Mouse (Mus musculus): ENCODE data around the gene Ncoa5. TPM values are rescaled to one million over a fixed set of nuclear protein-coding genes. Genes with fewer than 3 reads are reported as not detected.
A peak's percentile ranks its signal among the peaks of the same experiment; 100 is the strongest.

The Ncoa5 gene
- polyA plus RNA-seq, 1 experiment from 2014 or later, result 94.8 TPM

DNA sequence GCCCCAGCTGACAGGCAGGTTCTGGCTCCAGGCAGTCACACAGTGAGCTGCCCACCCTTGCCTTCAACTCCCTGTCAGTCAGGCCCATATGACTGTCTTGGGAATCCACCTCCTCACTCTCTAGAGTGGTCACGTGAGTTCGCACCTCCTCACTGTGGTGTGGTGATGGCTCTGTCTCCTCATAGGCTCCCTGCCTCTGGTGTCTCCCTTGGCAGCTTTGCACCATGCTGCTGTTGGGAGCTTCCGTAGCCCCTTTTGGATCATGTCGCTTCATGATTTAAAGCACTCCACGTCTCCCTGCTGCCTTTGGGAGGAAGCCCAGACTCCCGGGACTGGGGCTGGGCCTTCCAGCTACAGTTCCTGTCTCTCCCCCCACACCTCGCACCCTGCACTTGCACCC, 29.8 kb upstream of the Ncoa5 start:
- no peak overlapping the region for H3K27ac ChIP-seq
- no peak overlapping the region for H3K4me2 ChIP-seq
- H3K36me3 ChIP-seq, result no peaks in the 10 kb centered on the region
- H3K9ac ChIP-seq, result no peak overlapping the region
- peaks cover 7% of the 10 kb centered on the region; the same call in 1 of the 2 replicates for H3K27me3 ChIP-seq
- no peak for ATAC-seq (ENCODE audit: insufficient number of reproducible peaks, insufficient read depth, low FRiP score, low TSS enrichment, low read depth)
- WGBS, result 66% methylated on average over 7 of the region's 7 CpGs
- H3K4me3 ChIP-seq, result no peak overlapping the region
- H3K4me1 ChIP-seq, result no peaks in the 10 kb centered on the region
- no peaks in the 10 kb centered on the region for H3K9me3 ChIP-seq

DNA sequence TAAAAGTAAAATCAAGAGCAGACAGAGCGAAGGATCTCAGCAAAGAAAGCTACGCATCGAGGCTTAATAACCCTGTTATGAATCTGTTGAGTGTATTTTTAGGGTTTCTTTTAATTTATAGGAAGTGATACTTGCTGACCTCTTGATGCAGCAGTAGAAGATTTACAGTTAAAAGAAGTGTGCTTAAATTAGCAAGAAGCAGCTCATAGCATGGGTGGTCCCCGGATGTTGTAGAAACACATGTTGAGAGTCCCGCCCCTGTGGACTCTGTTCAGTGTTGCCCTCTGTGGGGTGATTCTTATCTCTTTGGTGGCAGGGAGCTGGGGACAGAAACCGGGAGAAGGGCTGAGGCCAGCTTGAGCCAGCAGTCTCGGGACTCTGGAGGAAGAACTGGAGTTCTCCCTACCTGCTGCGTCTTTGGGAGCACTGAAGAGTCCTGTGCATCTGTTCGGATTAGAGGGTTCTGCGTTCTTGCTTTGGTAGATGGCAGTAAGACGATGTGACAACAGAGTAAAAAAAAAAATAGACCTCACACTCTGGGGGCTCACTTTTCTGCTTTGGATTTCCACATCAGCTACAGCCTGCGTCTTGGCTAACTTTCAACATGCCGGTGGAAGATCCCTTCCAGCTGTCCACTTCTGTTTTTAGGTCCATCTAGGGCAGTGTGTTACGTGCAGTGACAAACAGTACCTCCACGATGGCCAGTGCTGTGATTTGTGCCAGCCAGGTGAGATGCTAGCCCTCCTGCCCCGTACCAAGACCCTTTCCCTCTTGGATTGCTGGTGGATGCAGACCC, 27.2 kb upstream of the Ncoa5 start:
- Histone ChIP-seq H3K4me2 (no peak overlapping the region), H3K27ac (no peak overlapping the region), H3K27me3 (0 out of 2 replicates have a peak, but pooled peaks cover 11% of the 10 kb centered on the region), H3K9ac (no peak overlapping the region), H3K4me3 (no peak overlapping the region), H3K36me3 (no peaks in the 10 kb centered on the region), H3K4me1 (peaks cover 6% of the 10 kb centered on the region), H3K9me3 (no peaks in the 10 kb centered on the region)
- ATAC-seq (ENCODE audit: insufficient number of reproducible peaks, insufficient read depth, low FRiP score, low TSS enrichment, low read depth), result no peak
- 77% methylated on average over 16 of the region's 16 CpGs for WGBS

DNA sequence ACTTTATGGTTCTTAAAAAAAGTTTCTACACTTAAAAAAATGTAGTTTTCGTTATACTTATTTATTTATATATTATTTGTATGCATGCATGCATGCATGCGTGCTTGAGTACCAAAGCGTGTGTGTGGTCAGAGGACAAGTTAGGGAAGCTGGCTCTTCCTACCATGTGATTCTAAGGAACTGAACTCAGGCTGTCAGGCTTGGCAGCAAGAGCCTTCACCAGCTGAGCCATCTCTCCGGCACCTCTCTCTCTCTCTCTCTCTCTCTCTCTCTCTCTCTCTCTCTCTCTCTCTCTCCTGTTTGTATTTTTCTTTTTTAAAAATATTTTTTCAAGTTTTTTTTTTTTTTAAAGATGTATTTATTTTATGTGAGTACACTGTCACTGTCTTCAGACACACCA, 25.3 kb upstream of the Ncoa5 start:
- H3K4me1 ChIP-seq, result peaks cover 19% of the 10 kb centered on the region
- WGBS, result 94% methylated on average over 4 of the region's 4 CpGs
- peaks cover 20% of the 10 kb centered on the region for H3K27me3 ChIP-seq
- H3K9ac ChIP-seq, result no peak overlapping the region
- ATAC-seq (ENCODE audit: insufficient number of reproducible peaks, insufficient read depth, low FRiP score, low TSS enrichment, low read depth), result no peak
- no peak overlapping the region for H3K4me3 ChIP-seq
- no peaks in the 10 kb centered on the region for H3K36me3 ChIP-seq
- H3K4me2 ChIP-seq, result no peak overlapping the region
- H3K27ac ChIP-seq, result no peak overlapping the region
- H3K9me3 ChIP-seq, result no peaks in the 10 kb centered on the region

DNA sequence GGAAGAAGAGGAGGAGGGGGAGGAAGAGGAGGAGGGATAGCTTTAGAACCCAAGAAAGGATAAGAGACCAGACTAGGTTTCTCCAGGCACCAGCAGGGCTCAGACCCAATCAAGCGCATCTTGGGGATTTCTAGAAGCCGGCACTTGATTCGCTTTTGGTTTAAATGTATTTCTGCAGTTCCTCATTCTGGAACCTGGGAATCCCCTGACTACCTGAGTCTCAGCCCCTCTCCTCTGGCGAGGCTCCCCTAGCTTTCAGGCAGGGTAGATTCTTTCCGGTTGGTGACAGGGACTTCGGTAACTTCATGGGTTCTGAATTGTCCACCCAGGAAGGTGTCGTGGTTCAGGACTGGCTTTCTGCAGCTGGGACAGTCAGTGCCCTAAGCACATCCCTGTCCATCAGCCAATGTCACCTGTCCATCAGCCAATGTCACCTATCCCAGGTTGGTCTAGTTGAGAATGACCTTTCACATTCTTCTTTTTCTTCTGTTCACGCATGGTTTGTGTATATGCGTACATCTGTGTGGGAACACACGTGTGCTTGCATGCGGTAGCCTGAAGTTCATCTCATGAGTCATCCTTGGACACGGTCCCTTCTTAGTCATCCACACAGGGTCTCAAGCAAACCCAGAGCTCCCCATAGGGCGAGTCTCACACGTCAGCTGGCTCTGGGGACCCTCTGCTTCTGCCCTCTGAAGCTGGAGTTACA, 21.9 kb upstream of the Ncoa5 start:
- WGBS, result 71% methylated on average over 14 of the region's 14 CpGs
- peaks cover 23% of the 10 kb centered on the region for H3K27me3 ChIP-seq
- peak overlapping the region; percentile 59 for H3K4me2 ChIP-seq
- H3K4me1 ChIP-seq, result peaks cover 25% of the 10 kb centered on the region
- H3K4me3 ChIP-seq, result 0 out of 2 replicates have a peak overlapping the region, but pooled peaks have one; percentile 1
- no peaks in the 10 kb centered on the region for H3K9me3 ChIP-seq
- no peak for ATAC-seq (ENCODE audit: insufficient number of reproducible peaks, insufficient read depth, low FRiP score, low TSS enrichment, low read depth)
- no peak overlapping the region for H3K27ac ChIP-seq
- H3K9ac ChIP-seq, result no peak overlapping the region
- H3K36me3 ChIP-seq, result no peaks in the 10 kb centered on the region

DNA sequence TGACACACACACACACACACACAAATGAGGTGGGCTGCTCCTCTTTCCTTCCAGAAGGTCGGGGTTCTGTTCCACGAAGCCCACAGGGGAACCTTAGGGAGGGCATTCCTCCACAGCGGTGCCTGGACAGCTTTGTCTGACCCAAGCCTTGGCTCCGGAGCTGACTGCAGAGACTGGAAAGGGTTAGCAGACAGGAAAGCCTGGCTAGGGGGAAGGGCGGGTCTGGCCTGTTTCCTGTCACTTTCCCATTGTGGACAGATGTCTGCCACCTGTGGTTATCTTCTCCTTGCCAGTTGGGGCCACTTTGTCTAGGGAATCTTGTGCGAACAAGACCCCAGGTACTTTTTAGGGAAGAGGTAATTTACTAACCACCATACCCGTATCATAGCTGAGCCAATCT, 21.2 kb upstream of the Ncoa5 start:
- H3K27ac ChIP-seq, result no peak overlapping the region
- H3K27me3 ChIP-seq, result peaks cover 27% of the 10 kb centered on the region
- H3K4me1 ChIP-seq, result peaks cover 30% of the 10 kb centered on the region
- peak overlapping the region; percentile 58; the same call in 1 of the 2 replicates for H3K9ac ChIP-seq
- no peak for ATAC-seq (ENCODE audit: insufficient number of reproducible peaks, insufficient read depth, low FRiP score, low TSS enrichment, low read depth)
- H3K9me3 ChIP-seq, result no peaks in the 10 kb centered on the region
- no peaks in the 10 kb centered on the region for H3K36me3 ChIP-seq
- H3K4me3 ChIP-seq, result peak overlapping the region; percentile 31
- H3K4me2 ChIP-seq, result peak overlapping the region; percentile 59
- WGBS, result 4% methylated on average over 7 of the region's 7 CpGs

DNA sequence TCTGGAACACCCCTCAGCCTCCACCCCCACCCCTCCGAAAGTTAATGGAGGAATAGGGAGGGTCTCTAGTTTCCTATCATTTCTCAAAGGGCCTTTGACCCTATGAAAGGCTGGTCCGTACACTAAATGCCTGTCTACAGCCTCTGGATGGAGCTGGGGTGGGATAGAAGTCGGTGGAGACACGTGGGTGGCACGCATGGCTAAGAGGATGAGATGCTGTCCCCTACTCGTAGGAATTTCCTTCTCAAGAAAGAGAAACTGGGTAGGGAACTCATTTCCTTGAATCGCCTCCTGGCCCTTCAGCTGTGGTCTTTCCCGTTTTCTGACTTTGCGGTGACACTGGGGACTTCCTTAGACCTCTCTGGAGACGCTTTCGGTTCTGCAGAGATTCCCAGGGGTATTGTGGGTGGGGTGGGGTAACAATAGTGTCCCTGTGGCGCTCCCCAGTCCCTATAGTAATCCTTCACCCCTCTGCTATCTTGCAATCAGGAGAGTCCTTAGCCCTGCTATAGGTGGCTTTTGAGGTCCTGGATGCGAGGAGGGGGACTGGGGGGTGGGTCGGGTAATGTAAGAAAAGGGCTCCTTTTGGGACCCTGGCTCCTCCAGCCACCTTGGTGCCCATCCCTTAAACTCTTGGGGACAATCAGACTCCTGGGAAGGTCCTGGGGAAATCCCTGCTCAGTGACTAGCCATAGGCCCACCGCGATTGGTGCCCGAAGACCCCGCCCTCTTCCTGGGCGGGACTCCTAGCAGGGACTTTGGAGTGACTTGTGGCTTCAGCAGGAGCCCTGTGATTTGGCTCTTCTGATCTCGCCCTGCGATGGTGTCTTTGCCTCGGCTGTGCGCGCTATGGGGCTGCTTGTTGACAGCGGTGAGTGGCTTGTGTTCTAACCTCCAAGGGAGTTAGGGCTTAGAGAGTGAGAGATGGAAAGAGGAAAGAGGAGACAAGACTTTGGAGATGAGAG, 20.5 kb upstream of the Ncoa5 start, which contains the start of gene Cd40:
Gene Cd40 (plus strand): TSS at position 740 of the 965 bp plus-strand sequence.
- WGBS, result 11% methylated on average over 25 of the region's 25 CpGs
- ATAC-seq (ENCODE audit: insufficient number of reproducible peaks, insufficient read depth, low FRiP score, low TSS enrichment, low read depth), result no peak
- Histone ChIP-seq H3K9me3 (no peaks in the 10 kb centered on the region), H3K36me3 (no peaks in the 10 kb centered on the region), H3K27ac (no peak within 1 kb of the TSS), H3K4me1 (peaks cover 30% of the 10 kb centered on the region), H3K4me2 (peak within 1 kb of the TSS; percentile 59), H3K9ac (peak within 1 kb of the TSS; percentile 58; the same call in 1 of the 2 replicates), H3K4me3 (peak within 1 kb of the TSS; percentile 31), H3K27me3 (peaks cover 28% of the 10 kb centered on the region)

DNA sequence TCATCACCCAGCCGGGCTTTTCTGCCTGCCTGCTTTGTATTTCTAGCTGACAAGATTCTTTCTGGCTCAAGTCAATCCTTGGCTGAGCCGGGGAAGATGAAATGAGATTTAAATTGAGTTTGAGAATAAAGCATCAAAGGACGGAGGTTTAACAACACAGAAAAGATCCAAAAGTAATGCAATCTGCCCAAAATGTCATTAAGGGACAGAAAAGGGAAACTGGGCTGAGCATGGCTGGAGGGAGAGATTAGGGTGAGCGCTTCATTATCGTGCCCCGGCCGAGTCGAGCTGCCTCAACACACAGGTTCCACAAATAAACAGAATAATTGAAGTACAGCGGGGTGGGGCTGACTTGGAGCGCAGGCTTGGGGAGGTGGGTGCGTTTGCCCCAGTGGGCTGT, 16.9 kb upstream of the Ncoa5 start:
- H3K4me3 ChIP-seq, result no peak overlapping the region
- H3K36me3 ChIP-seq, result no peaks in the 10 kb centered on the region
- ATAC-seq (ENCODE audit: insufficient number of reproducible peaks, insufficient read depth, low FRiP score, low TSS enrichment, low read depth), result no peak
- H3K9ac ChIP-seq, result no peak overlapping the region
- H3K4me1 ChIP-seq, result peaks cover 24% of the 10 kb centered on the region
- no peak overlapping the region for H3K27ac ChIP-seq
- no peak overlapping the region; the same call in 1 of the 2 replicates for H3K4me2 ChIP-seq
- WGBS, result 33% methylated on average over 11 of the region's 11 CpGs
- no peaks in the 10 kb centered on the region for H3K9me3 ChIP-seq
- peaks cover 22% of the 10 kb centered on the region for H3K27me3 ChIP-seq

DNA sequence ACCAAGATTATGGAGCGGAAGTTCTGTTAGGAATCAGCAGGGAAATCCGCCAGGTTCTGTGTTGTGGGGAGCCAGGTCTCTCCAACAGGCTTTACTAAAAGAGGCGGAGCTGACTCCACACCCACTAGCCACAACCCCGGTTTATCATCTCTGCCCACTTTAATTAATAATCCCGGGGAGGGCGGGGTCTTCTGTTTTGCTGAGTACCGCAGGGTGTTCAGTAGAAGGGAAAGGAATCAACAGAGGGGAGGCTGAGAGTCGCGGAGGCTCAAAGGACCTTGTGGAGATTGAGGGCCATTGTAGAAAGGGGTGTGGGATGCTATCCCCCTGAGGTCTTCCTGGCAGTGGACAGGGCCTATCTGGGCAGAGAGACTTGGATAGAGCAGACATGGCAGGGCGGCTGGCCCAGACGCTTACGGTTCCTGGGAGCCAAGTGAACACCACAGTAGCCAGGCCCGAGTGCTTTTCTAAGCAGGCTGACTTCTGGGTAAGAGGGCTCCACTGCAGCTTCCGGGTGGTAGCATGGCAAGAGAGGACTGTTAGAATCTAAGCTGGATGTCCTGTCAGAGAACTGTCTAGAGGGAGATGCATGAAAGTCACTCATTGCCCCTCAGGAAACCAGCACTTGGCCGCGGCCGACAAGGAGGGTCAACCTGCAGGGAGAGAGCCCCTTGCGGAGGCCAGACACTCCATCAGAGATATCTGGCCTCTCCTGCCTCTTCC, 16.3 kb upstream of the Ncoa5 start:
- Histone ChIP-seq H3K4me1 (peaks cover 21% of the 10 kb centered on the region), H3K27me3 (peaks cover 16% of the 10 kb centered on the region), H3K4me3 (no peak overlapping the region), H3K9ac (no peak overlapping the region), H3K36me3 (no peaks in the 10 kb centered on the region), H3K27ac (no peak overlapping the region), H3K9me3 (no peaks in the 10 kb centered on the region), H3K4me2 (no peak overlapping the region)
- ATAC-seq (ENCODE audit: insufficient number of reproducible peaks, insufficient read depth, low FRiP score, low TSS enrichment, low read depth), result no peak
- 79% methylated on average over 18 of the region's 18 CpGs for WGBS

DNA sequence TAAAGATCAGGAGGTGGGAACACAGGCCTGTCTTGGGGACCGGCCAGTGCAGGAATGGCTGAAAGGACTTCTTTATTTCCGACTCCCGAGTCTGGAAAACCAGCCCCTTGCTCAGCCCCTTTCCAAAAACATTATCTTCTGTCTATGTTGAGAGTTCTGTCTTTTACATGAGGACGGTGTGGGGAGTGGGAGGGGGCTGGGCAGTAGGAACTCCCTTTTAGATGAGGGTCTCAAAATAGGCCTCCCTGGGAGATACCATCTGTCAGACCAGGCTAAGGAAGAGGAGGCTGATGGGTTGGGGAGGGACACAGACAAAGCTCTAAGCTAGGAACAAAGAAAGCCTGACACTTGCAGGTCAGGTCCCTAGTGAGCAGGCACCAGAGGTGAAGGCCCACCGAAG, 14.4 kb upstream of the Ncoa5 start:
- Histone ChIP-seq H3K27me3 (peaks cover 6% of the 10 kb centered on the region; the same call in 1 of the 2 replicates), H3K4me1 (peaks cover 8% of the 10 kb centered on the region; the same call in 1 of the 2 replicates), H3K4me2 (no peak overlapping the region), H3K4me3 (no peak overlapping the region), H3K36me3 (no peaks in the 10 kb centered on the region), H3K9me3 (no peaks in the 10 kb centered on the region), H3K9ac (no peak overlapping the region), H3K27ac (no peak overlapping the region)
- WGBS, result 57% methylated on average over 5 of the region's 5 CpGs
- ATAC-seq (ENCODE audit: insufficient number of reproducible peaks, insufficient read depth, low FRiP score, low TSS enrichment, low read depth), result no peak

DNA sequence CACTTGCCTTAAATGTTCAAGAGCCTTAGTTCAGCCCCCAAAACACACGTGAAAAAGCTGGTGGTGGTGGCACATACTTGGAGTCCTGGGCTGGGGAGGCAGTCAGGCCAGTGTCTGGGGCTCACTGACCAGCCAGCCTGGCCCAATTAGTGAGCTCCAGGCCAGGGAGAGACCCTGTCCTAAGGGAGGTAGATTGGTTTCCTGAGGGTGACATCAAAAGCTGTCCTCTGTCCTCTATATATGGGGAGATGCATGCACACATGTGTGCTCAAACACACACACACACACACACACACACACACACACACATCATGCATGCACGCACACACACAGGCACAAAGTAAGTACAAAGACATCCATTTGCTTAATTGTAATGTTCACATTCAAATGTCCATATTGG, 9.1 kb upstream of the Ncoa5 start:
- no peak for ATAC-seq (ENCODE audit: insufficient number of reproducible peaks, insufficient read depth, low FRiP score, low TSS enrichment, low read depth)
- no peak overlapping the region for H3K4me3 ChIP-seq
- H3K4me2 ChIP-seq, result no peak overlapping the region
- no peaks in the 10 kb centered on the region for H3K9me3 ChIP-seq
- H3K36me3 ChIP-seq, result no peaks in the 10 kb centered on the region
- no peak overlapping the region for H3K27ac ChIP-seq
- H3K9ac ChIP-seq, result no peak overlapping the region
- peaks cover 3% of the 10 kb centered on the region; the same call in 1 of the 2 replicates for H3K4me1 ChIP-seq
- H3K27me3 ChIP-seq, result no peaks in the 10 kb centered on the region; the same call in 1 of the 2 replicates
- 62% methylated on average over 2 of the region's 2 CpGs for WGBS
